Mouse (Mus musculus) kidney, postnatal 4 days (tissue): Measurements from ENCODE around the gene Fhl1.

ENCODE experiments used
- DNase-seq, 2 experiments: peaks; one replicate each; pipeline ENCODE4 v3.0.0; 2021; ENCODE audit warnings: mixed read lengths in 2 of 2

The Fhl1 gene

GRCm38 (mm10) chrX:56731306-56732201 is at the start of gene Fhl1:
Gene Fhl1 (plus strand): TSS chrX:56731787.
- DNase-seq = peak; percentile 70 to 85

GRCm38 (mm10) chrX:56682156-56682720 is 49.3 kb upstream of the Fhl1 start:
- no peak for DNase-seq

GRCm38 (mm10) chrX:56683521-56683920 is 48.1 kb upstream of the Fhl1 start:
- no peak for DNase-seq

- no peak for DNase-seq
Observed at GRCm38 (mm10) chrX:56692554-56692953, 39.0 kb upstream of the Fhl1 start.

- no peak for DNase-seq
Observed at GRCm38 (mm10) chrX:56694539-56694938, 37.0 kb upstream of the Fhl1 start.

GRCm38 (mm10) chrX:56697199-56697780 is 34.3 kb upstream of the Fhl1 start:
- peak in 1 of 2 experiments; percentile 16 for DNase-seq

- no peak for DNase-seq
Observed at GRCm38 (mm10) chrX:56697886-56698285, 33.7 kb upstream of the Fhl1 start.

- no peak for DNase-seq
Observed at GRCm38 (mm10) chrX:56701261-56701660, 30.3 kb upstream of the Fhl1 start.

- no peak for DNase-seq
Observed at GRCm38 (mm10) chrX:56703965-56704562, 27.5 kb upstream of the Fhl1 start.

- no peak for DNase-seq
Observed at GRCm38 (mm10) chrX:56708592-56709370, 22.8 kb upstream of the Fhl1 start.

GRCm38 (mm10) chrX:56710522-56710921 is 21.1 kb upstream of the Fhl1 start:
- no peak for DNase-seq

- no peak for DNase-seq
Observed at GRCm38 (mm10) chrX:56712666-56713065, 18.9 kb upstream of the Fhl1 start.

GRCm38 (mm10) chrX:56722559-56722958 is 9.0 kb upstream of the Fhl1 start:
- no peak for DNase-seq

GRCm38 (mm10) chrX:56728507-56728906 is 3.1 kb upstream of the Fhl1 start:
- DNase-seq = no peak

- DNase-seq = no peak
Observed at GRCm38 (mm10) chrX:56730828-56731305, 720 bp upstream of the Fhl1 start.

- no peak for DNase-seq
Observed at GRCm38 (mm10) chrX:56732401-56732800, 814 bp downstream of the Fhl1 start.

- DNase-seq = no peak
Observed at GRCm38 (mm10) chrX:56734436-56734835, 2.8 kb downstream of the Fhl1 start.

- no peak for DNase-seq
Observed at GRCm38 (mm10) chrX:56736226-56736625, 4.6 kb downstream of the Fhl1 start.

GRCm38 (mm10) chrX:56737848-56738554 is 6.4 kb downstream of the Fhl1 start:
- no peak for DNase-seq

GRCm38 (mm10) chrX:56741428-56741827 is 9.8 kb downstream of the Fhl1 start:
- no peak for DNase-seq

- no peak for DNase-seq
Observed at GRCm38 (mm10) chrX:56751536-56751935, 19.9 kb downstream of the Fhl1 start.

GRCm38 (mm10) chrX:56752144-56752543 is 20.6 kb downstream of the Fhl1 start:
- no peak for DNase-seq
